Mouse (Mus musculus) ES-Bruce4 (cell line): Measurements from ENCODE around the gene Pum1.

ENCODE experiments used
- CTCF ChIP-seq: IDR thresholded peaks from one replicate; pipeline ENCODE4 v1.8.1; 2011; ENCODE audit warnings: low read depth, low read length
- POLR2A ChIP-seq: IDR thresholded peaks from one replicate; pipeline ENCODE4 v1.8.1; 2011; ENCODE audit warnings: low read length; ENCODE audit not compliant: insufficient read depth

GRCm38 (mm10) chr4:130814742-130815330 is 151.7 kb downstream of the Pum1 start:
- no peak for TF ChIP-seq POLR2A
- no peak for TF ChIP-seq CTCF
